Mouse (Mus musculus): ENCODE measurements around the gene Tuba1a. TPM values are rescaled to one million over a fixed set of nuclear protein-coding genes. Genes with fewer than 3 reads are reported as not detected.

The Tuba1a gene
- total and polyA plus RNA-seq, 3 experiments: 153 to 533 (median 254) TPM

GRCm38 (mm10) chr15:98934217-98934839 is 19.2 kb downstream of the Tuba1a start, which contains the start of gene Tuba1b:
Tuba1b (minus strand) TSS chr15:98934565.
- H3K36me3 ChIP-seq (replicated peaks in 1 of 2; ENCODE audit: control insufficient read depth in 1 of 2, insufficient read depth in 1 of 2, low read length in 1 of 2): peaks cover 15 to 35% of the 10 kb centered on the region in 2 experiments

GRCm38 (mm10) chr15:98933833-98934216 is 19.7 kb downstream of the Tuba1a start:
- Histone ChIP-seq H3K36me3 (replicated peaks in 1 of 2; ENCODE audit: control insufficient read depth in 1 of 2, insufficient read depth in 1 of 2, low read length in 1 of 2) (peaks cover 15 to 32% of the 10 kb centered on the region in 2 experiments), H3K4me1 (ENCODE audit: control insufficient read depth in 1 of 2, insufficient read depth in 2 of 2) (peaks cover 4 to 32% of the 10 kb centered on the region in 2 experiments; a peak in 3 of 4 replicates), H3K4me3 (replicated peaks in 1 of 3; ENCODE audit: low read depth in 2 of 3, low read length in 2 of 3, poor library complexity in 1 of 3) (peak overlapping the region; percentile 63 to 84 (median 70)), H3K9me3 (replicated peaks; ENCODE audit: low read length) (no peaks in the 10 kb centered on the region), H3K27ac (ENCODE audit: insufficient read depth, low read depth) (peak overlapping the region; percentile 69), H3K79me2 (replicated peaks; ENCODE audit: control insufficient read depth, extremely low read depth, insufficient read depth, poor library complexity, severe bottlenecking) (peaks cover 10% of the 10 kb centered on the region), H3K27me3 (replicated peaks) (no peaks in the 10 kb centered on the region), H3K4me2 (ENCODE audit: insufficient read depth, low read depth, poor library complexity, severe bottlenecking) (no peak overlapping the region), H3K9ac (ENCODE audit: insufficient read depth, low read depth) (peak overlapping the region; percentile 81)
- DNase-seq (ENCODE audit: extremely low read depth): peak; percentile 99
- in situ Hi-C loops (cut with MboI; ENCODE audit: low pct_ligation_motif_present, low pct_unique_long_range_greater_than_20kb, low sequenced_read_pairs) (loop anchor here (10.0 to 25.0 kb wide), 3 partner anchors 61 to 1347 kb away; no protein-coding TSS in a partner anchor), dilution Hi-C loops (cut with MboI; ENCODE audit: extremely low pct_ligation_motif_present, extremely low pct_unique_long_range_greater_than_20kb, low sequenced_read_pairs) (no loop called here)
- TF ChIP-seq TCF12 (IDR thresholded peaks at IDR 0.05; ENCODE audit: low read depth, low read length) (no peak; the same call in 1 of the 2 replicates), UBTF (IDR thresholded peaks at IDR 0.05; ENCODE audit: low read depth, low read length) (peak; percentile 49; the same call in 1 of the 2 replicates), RCOR1 (conservative IDR thresholded peaks at IDR 0.05; ENCODE audit: low read depth, low read length) (0 out of 2 replicates have a peak, but pooled peaks have one; percentile 2), SIN3A (IDR thresholded peaks at IDR 0.05; ENCODE audit: low read length) (no peak; the same call in none of the 2 replicates), CHD2 (IDR thresholded peaks at IDR 0.05; ENCODE audit: low read length) (peak; percentile 68; the same call in 1 of the 2 replicates), ELF1 (IDR thresholded peaks at IDR 0.05; ENCODE audit: low read depth, low read length) (peak; percentile 59), ZMIZ1 (IDR thresholded peaks at IDR 0.05; ENCODE audit: low read depth, low read length) (no peak), JUND (conservative IDR thresholded peaks at IDR 0.05; ENCODE audit: low read depth, low read length) (no peak), GABPA (IDR thresholded peaks at IDR 0.05; ENCODE audit: insufficient replicate concordance, low read depth, low read length) (no peak), ZNF384 (IDR thresholded peaks at IDR 0.05; ENCODE audit: low read depth, low read length) (no peak), CHD1 (IDR thresholded peaks at IDR 0.05; ENCODE audit: low read depth, low read length) (no peak), POLR2AphosphoS2 (IDR thresholded peaks at IDR 0.05; ENCODE audit: low read depth, low read length) (0 out of 2 replicates have a peak, but pooled peaks have one; percentile 1), SMC3 (IDR thresholded peaks at IDR 0.05; ENCODE audit: low read depth, low read length) (no peak), ZKSCAN1 (IDR thresholded peaks at IDR 0.05; ENCODE audit: borderline replicate concordance, low read depth, low read length) (no peak), BHLHE40 (IDR thresholded peaks at IDR 0.05; ENCODE audit: low read depth, low read length) (peak; percentile 89)

More at GRCm38 (mm10) chr15:98934217-98934839, 19.2 kb downstream of the Tuba1a start, which contains the start of gene Tuba1b:
- peak within 1 kb of the TSS; percentile 63 to 96 (median 70) for H3K4me3 ChIP-seq (replicated peaks in 1 of 3; ENCODE audit: low read depth in 2 of 3, low read length in 2 of 3, poor library complexity in 1 of 3)
- in situ Hi-C loops (cut with MboI; ENCODE audit: low pct_ligation_motif_present, low pct_unique_long_range_greater_than_20kb, low sequenced_read_pairs): loop anchor here (10.0 to 25.0 kb wide), 3 partner anchors 60 to 1347 kb away; no protein-coding TSS in a partner anchor
- H3K79me2 ChIP-seq (replicated peaks; ENCODE audit: control insufficient read depth, extremely low read depth, insufficient read depth, poor library complexity, severe bottlenecking): peaks cover 10% of the 10 kb centered on the region
- peak within 1 kb of the TSS; percentile 69 for H3K27ac ChIP-seq (ENCODE audit: insufficient read depth, low read depth)
- DNase-seq (ENCODE audit: extremely low read depth): peak; percentile 93
- no peaks in the 10 kb centered on the region for H3K9me3 ChIP-seq (replicated peaks; ENCODE audit: low read length)
- no peaks in the 10 kb centered on the region for H3K27me3 ChIP-seq (replicated peaks)
- dilution Hi-C loops (cut with MboI; ENCODE audit: extremely low pct_ligation_motif_present, extremely low pct_unique_long_range_greater_than_20kb, low sequenced_read_pairs): no loop called here
- peaks cover 4 to 27% of the 10 kb centered on the region in 2 experiments; a peak in 3 of 4 replicates for H3K4me1 ChIP-seq (ENCODE audit: control insufficient read depth in 1 of 2, insufficient read depth in 2 of 2)
- H3K4me2 ChIP-seq (ENCODE audit: insufficient read depth, low read depth, poor library complexity, severe bottlenecking): peak within 1 kb of the TSS; percentile 91
- peak within 1 kb of the TSS; percentile 89 for H3K9ac ChIP-seq (ENCODE audit: insufficient read depth, low read depth)
- TF ChIP-seq USF2 (conservative IDR thresholded peaks at IDR 0.05; ENCODE audit: low read depth, low read length) (no peak), RAD21 (IDR thresholded peaks at IDR 0.05; ENCODE audit: low read depth, low read length) (no peak), PAX5 (IDR thresholded peaks at IDR 0.05; ENCODE audit: low read length) (no peak), MXI1 (IDR thresholded peaks at IDR 0.05; ENCODE audit: low read depth, low read length) (peak; percentile 98), CHD2 (IDR thresholded peaks at IDR 0.05; ENCODE audit: low read length) (no peak; the same call in 1 of the 2 replicates), MEF2A (IDR thresholded peaks at IDR 0.05; ENCODE audit: borderline replicate concordance, low read depth, low read length) (peak; percentile 48; the same call in 1 of the 2 replicates), NRF1 (IDR thresholded peaks at IDR 0.05; ENCODE audit: low read depth, low read length) (peak; percentile 69), ETS1 (conservative IDR thresholded peaks at IDR 0.05; ENCODE audit: low read depth, low read length) (no peak), MAX (IDR thresholded peaks at IDR 0.05; ENCODE audit: low read length) (peak; percentile 78), JUN (IDR thresholded peaks at IDR 0.05; ENCODE audit: insufficient read depth, low read depth, low read length) (no peak), MAFK (IDR thresholded peaks at IDR 0.05; ENCODE audit: insufficient replicate concordance, low read length) (no peak), HCFC1 (IDR thresholded peaks at IDR 0.05; ENCODE audit: low read depth, low read length) (0 out of 2 replicates have a peak, but pooled peaks have one; percentile 6), IRF4 (IDR thresholded peaks at IDR 0.05; ENCODE audit: low read depth, low read length) (0 out of 2 replicates have a peak, but pooled peaks have one; percentile 12), UBTF (IDR thresholded peaks at IDR 0.05; ENCODE audit: low read depth, low read length) (no peak; the same call in 1 of the 2 replicates), ZNF384 (IDR thresholded peaks at IDR 0.05; ENCODE audit: low read depth, low read length) (no peak), MAZ (IDR thresholded peaks at IDR 0.05; ENCODE audit: low read depth, low read length) (no peak; the same call in 1 of the 2 replicates), TCF12 (IDR thresholded peaks at IDR 0.05; ENCODE audit: low read depth, low read length) (peak; percentile 80), ZKSCAN1 (IDR thresholded peaks at IDR 0.05; ENCODE audit: borderline replicate concordance, low read depth, low read length) (no peak), SMC3 (IDR thresholded peaks at IDR 0.05; ENCODE audit: low read depth, low read length) (no peak), TBP (conservative IDR thresholded peaks at IDR 0.05; ENCODE audit: low read depth, low read length) (peak; percentile 94), KAT2A (IDR thresholded peaks at IDR 0.05; ENCODE audit: insufficient replicate concordance, low read length) (no peak), GABPA (IDR thresholded peaks at IDR 0.05; ENCODE audit: insufficient replicate concordance, low read depth, low read length) (no peak), ZMIZ1 (IDR thresholded peaks at IDR 0.05; ENCODE audit: low read depth, low read length) (peak; percentile 99), POLR2A (IDR thresholded peaks at IDR 0.05; ENCODE audit: low read depth, low read length) (peak; percentile 98), E2F4 (IDR thresholded peaks at IDR 0.05; ENCODE audit: insufficient replicate concordance, low read depth, low read length) (peak; percentile 45; the same call in 1 of the 2 replicates), POLR2AphosphoS2 (IDR thresholded peaks at IDR 0.05; ENCODE audit: low read depth, low read length) (peak; percentile 98), EP300 (IDR thresholded peaks at IDR 0.05; ENCODE audit: low read length) (no peak), ELF1 (IDR thresholded peaks at IDR 0.05; ENCODE audit: low read depth, low read length) (0 out of 2 replicates have a peak, but pooled peaks have one; percentile 20), MYC (IDR thresholded peaks at IDR 0.05; ENCODE audit: low read depth, low read length) (peak; percentile 86; the same call in 1 of the 2 replicates), CHD1 (IDR thresholded peaks at IDR 0.05; ENCODE audit: low read depth, low read length) (no peak; the same call in 1 of the 2 replicates), JUND (conservative IDR thresholded peaks at IDR 0.05; ENCODE audit: low read depth, low read length) (no peak), SIN3A (IDR thresholded peaks at IDR 0.05; ENCODE audit: low read length) (peak; percentile 72), RCOR1 (conservative IDR thresholded peaks at IDR 0.05; ENCODE audit: low read depth, low read length) (0 out of 2 replicates have a peak, but pooled peaks have one; percentile 26), CTCF (conservative IDR thresholded peaks at IDR 0.05 in 1 of 2, IDR thresholded peaks at IDR 0.05 in 1 of 2; ENCODE audit: low read depth in 2 of 2, low read length in 2 of 2) (no peak), USF1 (IDR thresholded peaks at IDR 0.05; ENCODE audit: low read depth, low read length) (no peak), BHLHE40 (IDR thresholded peaks at IDR 0.05; ENCODE audit: low read depth, low read length) (no peak), ZC3H11A (IDR thresholded peaks at IDR 0.05; ENCODE audit: low read depth, low read length) (no peak), NELFE (IDR thresholded peaks at IDR 0.05; ENCODE audit: low read depth, low read length) (peak; percentile 99)

Data from CH12.LX (cell line).